Mouse (Mus musculus) lung, adult 2 months (tissue): ENCODE measurements around the gene Rbm33. TPM values are rescaled to one million over a fixed set of nuclear protein-coding genes. Genes with fewer than 3 reads are reported as not detected.
A peak's percentile ranks its signal among the peaks of the same experiment; 100 is the strongest.

Experiments
- DNase-seq: peaks from one replicate; pipeline ENCODE4 v3.0.0; 2022
- H3K4me1 ChIP-seq: fragments of 200-500 bp; 2 replicates; pipeline ENCODE4 v1.6.1; 2011; ENCODE audit warnings: low read length; ENCODE audit not compliant: control insufficient read depth, insufficient read depth
- H3K4me3 ChIP-seq: fragments of 200-500 bp; replicated peaks from 2 replicates; pipeline ENCODE3; 2011; ENCODE audit warnings: low read depth, mild to moderate bottlenecking, control low read depth, low read length; ENCODE audit errors: extremely low read depth
- CTCF ChIP-seq: fragments of 200-500 bp; IDR thresholded peaks from 2 replicates; pipeline ENCODE4 v1.5.1; 2011; ENCODE audit warnings: mild to moderate bottlenecking, low read length, control low read depth; ENCODE audit not compliant: insufficient read depth
- POLR2A ChIP-seq: fragments of 200-500 bp; IDR thresholded peaks from 2 replicates; pipeline ENCODE4 v1.6.1; 2011; ENCODE audit warnings: low read depth, mild to moderate bottlenecking, control low read depth, low read length, borderline replicate concordance; ENCODE audit errors: extremely low read depth
- WGBS: fragments of 180-500 bp; shearing (Covaris S2); methylation state at CpG from one replicate; pipeline ENCODE4 v1.1.7; 2018; 5-methylcytosine and 5-hydroxymethylcytosine counted together
- polyA plus RNA-seq: library from polyadenylated mRNA; depleted of rRNA; stranded (reverse); fragments of >200 nt; gene quantifications from 2 replicates; pipeline ENCODE4 v1.2.3, GENCODE M21; 2012; rRNA removed

Rbm33 gene
- polyA plus RNA-seq, 1 experiment: 31.2 TPM

- DNase-seq: peak; percentile 35
- Histone ChIP-seq H3K4me1 (no peaks in the 10 kb centered on the region; the same call in 1 of the 2 replicates), H3K4me3 (peak overlapping the region; percentile 4)
- no peak for TF ChIP-seq POLR2A
- WGBS: 2% methylated on average over 29 of the region's 29 CpGs
These were observed 148.1 kb downstream of the Rbm33 start for GRCm38 (mm10) chr5:28465099-28465406.

DNA sequence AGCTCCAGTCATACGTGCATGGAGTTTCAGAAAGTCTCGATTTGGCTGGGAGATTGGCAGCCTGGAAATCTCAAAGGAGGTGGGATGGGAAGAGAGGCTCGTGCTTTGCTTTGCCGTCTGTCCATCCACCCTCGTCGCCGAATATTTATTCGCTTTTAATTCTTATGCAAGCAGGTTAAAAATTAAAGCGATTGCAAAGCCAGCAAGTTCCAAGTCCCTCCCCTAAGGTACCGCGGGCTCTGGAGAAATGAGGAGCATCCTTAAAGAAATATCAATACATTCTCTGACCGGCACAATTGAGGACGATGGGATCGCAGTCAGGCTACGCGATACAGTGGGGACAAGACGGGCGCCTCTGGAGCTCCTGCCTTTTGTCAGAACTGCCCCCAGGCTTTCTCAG, 148.6 kb downstream of the Rbm33 start:
- Histone ChIP-seq H3K4me1 (no peaks in the 10 kb centered on the region; the same call in 1 of the 2 replicates), H3K4me3 (peak overlapping the region; percentile 4)
- TF ChIP-seq POLR2A (no peak), CTCF (no peak)
- DNase-seq: peak; percentile 19
- WGBS: 2% methylated on average over 18 of the region's 18 CpGs

GRCm38 (mm10) chr5:28466351-28466750, 149.4 kb downstream of the Rbm33 start:
- 1% methylated on average over 15 of the region's 15 CpGs for WGBS
- TF ChIP-seq CTCF: no peak
- TF ChIP-seq POLR2A: no peak
- DNase-seq: no peak
- Histone ChIP-seq H3K4me3 (peak overlapping the region; percentile 48), H3K4me1 (no peaks in the 10 kb centered on the region; the same call in 1 of the 2 replicates)

- no peak for TF ChIP-seq CTCF
- no peak for TF ChIP-seq POLR2A
- H3K4me1 ChIP-seq: no peaks in the 10 kb centered on the region; the same call in 1 of the 2 replicates
- WGBS: 4% methylated on average over 31 of the region's 31 CpGs
- peak; percentile 27 for DNase-seq
- peak within 1 kb of the TSS; percentile 48 for H3K4me3 ChIP-seq
These were observed 149.9 kb downstream of the Rbm33 start, which contains the start of gene Shh for GRCm38 (mm10) chr5:28466760-28467306. Shh (minus strand) TSS chr5:28467256.

Other genes starting within 250 kb of the Rbm33 start
- 95.3 and 95.8 TPM in 2 replicates for gene Insig1, start 245.8 kb upstream of the Rbm33 start, polyA plus RNA-seq
- gene En2, start 151.4 kb upstream of the Rbm33 start, polyA plus RNA-seq: not detected in 2 replicates
- gene Cnpy1, start 71.3 kb upstream of the Rbm33 start, polyA plus RNA-seq: 0.03 and 0.04 TPM in 2 replicates
- gene Shh, start 150.1 kb downstream of the Rbm33 start, polyA plus RNA-seq: 7.7 and 11.9 TPM in 2 replicates